Mouse (Mus musculus): Measurements from ENCODE around the gene Prr18.

Gene Prr18

GRCm38 (mm10) chr17:8390487-8390886 lies 53.2 kb downstream of the Prr18 start:
- no peak for DNase-seq

All from lung, postnatal 10 days (tissue).